Mouse (Mus musculus): ENCODE data around the gene Lrrc36. TPM values are rescaled to one million over a fixed set of nuclear protein-coding genes. Genes with fewer than 3 reads are reported as not detected.

Lrrc36 gene
- 0.09 and 0.11 TPM in 2 replicates for polyA plus RNA-seq (2015; fragmentation: Nextera tagmentation; extraction: Ambion mirVana)

DNA sequence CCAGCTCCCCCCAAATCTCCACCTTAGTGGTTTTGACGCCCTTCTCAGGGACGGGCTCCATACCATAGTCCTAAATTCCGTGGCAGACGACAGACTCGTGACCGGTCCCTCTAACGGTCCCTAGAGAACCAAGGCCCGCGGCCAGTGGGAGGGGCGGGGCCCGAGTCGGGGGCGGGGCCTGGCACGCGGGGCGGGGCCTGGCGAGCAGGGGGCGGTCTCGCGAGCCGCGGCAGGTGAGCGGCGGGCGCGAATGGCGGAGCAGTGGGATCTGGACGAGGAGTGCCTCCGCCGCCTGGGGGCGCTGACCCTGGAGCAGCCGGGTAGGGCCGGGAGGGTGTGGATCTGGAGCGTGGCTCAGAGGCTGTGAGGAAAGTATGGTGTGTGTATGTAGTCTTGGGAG lies at the start of gene Lrrc36, which contains the start of gene Kctd19:
Gene Lrrc36, plus strand, starts transcription at position 181 of the 400 bp plus-strand sequence.
Gene Kctd19, minus strand, starts transcription at position 112 of the 400 bp plus-strand sequence.
- 1% methylated on average over 34 of the region's 34 CpGs for WGBS (ENCODE audit: insufficient replicate concordance)
- Histone ChIP-seq H3K36me3 (replicated peaks; ENCODE audit: insufficient read depth, low read length) (no peaks in the 10 kb centered on the region), H3K9ac (replicated peaks) (no peak within 1 kb of the TSS), H3K27me3 (ENCODE audit: insufficient read depth, low read length) (peaks cover 20% of the 10 kb centered on the region), H3K4me3 (ENCODE audit: low read depth, low read length) (peak within 1 kb of the TSS; percentile 24), H3K4me1 (ENCODE audit: insufficient read depth) (peaks cover 7% of the 10 kb centered on the region), H3K9me3 (ENCODE audit: low read length) (no peaks in the 10 kb centered on the region), H3K4me2 (ENCODE audit: low read depth, low read length) (peak within 1 kb of the TSS; percentile 67), H3K27ac (ENCODE audit: low read depth) (no peak within 1 kb of the TSS)
- peak; percentile 51 for TF ChIP-seq CTCF (IDR thresholded peaks at IDR 0.05; ENCODE audit: low read depth)
- TF ChIP-seq EP300 (IDR thresholded peaks at IDR 0.05; ENCODE audit: low read depth): no peak
- ATAC-seq (peak; percentile 80), DNase-seq (peak; percentile 74)

GRCm38 (mm10) chr8:105367107-105367506 lies 46.3 kb upstream of the Lrrc36 start:
- no peak for DNase-seq
- no peak overlapping the region for H3K9ac ChIP-seq (replicated peaks)
- H3K27me3 ChIP-seq (ENCODE audit: insufficient read depth, low read length): no peaks in the 10 kb centered on the region
- no peak overlapping the region for H3K27ac ChIP-seq (ENCODE audit: low read depth)
- H3K9me3 ChIP-seq (ENCODE audit: low read length): no peaks in the 10 kb centered on the region
- TF ChIP-seq CTCF (IDR thresholded peaks at IDR 0.05; ENCODE audit: low read depth): peak; percentile 60
- TF ChIP-seq EP300 (IDR thresholded peaks at IDR 0.05; ENCODE audit: low read depth): no peak
- no peaks in the 10 kb centered on the region for H3K4me1 ChIP-seq (ENCODE audit: insufficient read depth)
- H3K4me2 ChIP-seq (ENCODE audit: low read depth, low read length): no peak overlapping the region
- no peak for ATAC-seq
- no peak overlapping the region for H3K4me3 ChIP-seq (ENCODE audit: low read depth, low read length)
- H3K36me3 ChIP-seq (replicated peaks; ENCODE audit: insufficient read depth, low read length): no peaks in the 10 kb centered on the region
- 68% methylated on average over 2 of the region's 2 CpGs for WGBS (ENCODE audit: insufficient replicate concordance)

DNA sequence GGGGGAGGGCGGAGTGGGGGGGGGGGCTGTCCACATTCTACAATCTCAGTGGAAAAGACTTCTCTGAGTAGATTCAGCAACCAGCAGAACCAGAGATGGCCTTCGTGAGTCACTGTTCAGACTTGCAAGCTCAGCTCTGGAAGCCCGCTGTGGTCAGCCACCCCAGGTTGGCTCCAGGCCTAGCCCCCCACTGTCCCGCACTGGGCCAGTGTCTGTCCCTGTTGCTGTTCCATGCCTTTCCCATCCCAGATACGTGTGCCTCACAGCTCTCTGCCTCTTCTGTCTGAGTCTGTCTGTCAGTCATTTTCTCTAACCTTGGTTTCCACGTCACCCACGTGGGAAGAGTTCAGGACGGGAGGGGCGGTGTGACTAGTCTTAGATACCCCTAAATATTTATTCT lies 40.9 kb upstream of the Lrrc36 start:
- DNase-seq: no peak
- no peaks in the 10 kb centered on the region for H3K36me3 ChIP-seq (replicated peaks; ENCODE audit: insufficient read depth, low read length)
- TF ChIP-seq EP300 (IDR thresholded peaks at IDR 0.05; ENCODE audit: low read depth) (no peak), CTCF (IDR thresholded peaks at IDR 0.05; ENCODE audit: low read depth) (no peak)
- no peak overlapping the region for H3K9ac ChIP-seq (replicated peaks)
- H3K27ac ChIP-seq (ENCODE audit: low read depth): no peak overlapping the region
- H3K9me3 ChIP-seq (ENCODE audit: low read length): no peaks in the 10 kb centered on the region
- no peak overlapping the region for H3K4me3 ChIP-seq (ENCODE audit: low read depth, low read length)
- 71% methylated on average over 9 of the region's 9 CpGs for WGBS (ENCODE audit: insufficient replicate concordance)
- no peaks in the 10 kb centered on the region for H3K27me3 ChIP-seq (ENCODE audit: insufficient read depth, low read length)
- ATAC-seq: no peak
- H3K4me2 ChIP-seq (ENCODE audit: low read depth, low read length): no peak overlapping the region
- peaks cover 5% of the 10 kb centered on the region; the same call in 1 of the 2 replicates for H3K4me1 ChIP-seq (ENCODE audit: insufficient read depth)

DNA sequence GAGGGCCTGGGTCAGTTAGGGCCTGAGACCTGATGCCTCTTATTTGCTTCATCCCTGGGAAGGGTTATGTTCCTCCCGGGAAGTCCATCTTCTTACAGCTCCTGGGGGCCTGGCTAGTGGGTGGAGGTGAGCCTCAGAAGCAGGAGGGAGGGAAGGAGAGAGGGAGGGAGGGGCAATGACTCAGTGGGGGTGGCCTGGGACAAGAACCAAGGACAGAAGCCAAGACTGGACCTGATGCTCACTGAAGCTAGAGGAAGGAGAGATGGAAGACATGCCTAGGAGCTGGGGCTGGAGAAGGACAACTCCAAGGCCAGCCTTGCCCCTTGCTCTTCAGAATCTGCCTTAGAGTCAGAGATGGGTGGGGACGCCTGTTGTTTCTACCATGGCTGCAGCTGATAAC lies 40.3 kb upstream of the Lrrc36 start, which contains the start of gene Plekhg4:
Gene Plekhg4, plus strand, starts transcription at position 243 of the 400 bp plus-strand sequence.
- Histone ChIP-seq H3K9me3 (ENCODE audit: low read length) (no peaks in the 10 kb centered on the region), H3K36me3 (replicated peaks; ENCODE audit: insufficient read depth, low read length) (no peaks in the 10 kb centered on the region), H3K27ac (ENCODE audit: low read depth) (no peak within 1 kb of the TSS), H3K27me3 (ENCODE audit: insufficient read depth, low read length) (no peaks in the 10 kb centered on the region), H3K9ac (replicated peaks) (no peak within 1 kb of the TSS), H3K4me2 (ENCODE audit: low read depth, low read length) (no peak within 1 kb of the TSS), H3K4me3 (ENCODE audit: low read depth, low read length) (no peak within 1 kb of the TSS), H3K4me1 (ENCODE audit: insufficient read depth) (peaks cover 5% of the 10 kb centered on the region; the same call in 1 of the 2 replicates)
- 68% methylated on average over 2 of the region's 2 CpGs for WGBS (ENCODE audit: insufficient replicate concordance)
- DNase-seq (no peak), ATAC-seq (no peak)
- no peak for TF ChIP-seq EP300 (IDR thresholded peaks at IDR 0.05; ENCODE audit: low read depth)
- TF ChIP-seq CTCF (IDR thresholded peaks at IDR 0.05; ENCODE audit: low read depth): no peak

DNA sequence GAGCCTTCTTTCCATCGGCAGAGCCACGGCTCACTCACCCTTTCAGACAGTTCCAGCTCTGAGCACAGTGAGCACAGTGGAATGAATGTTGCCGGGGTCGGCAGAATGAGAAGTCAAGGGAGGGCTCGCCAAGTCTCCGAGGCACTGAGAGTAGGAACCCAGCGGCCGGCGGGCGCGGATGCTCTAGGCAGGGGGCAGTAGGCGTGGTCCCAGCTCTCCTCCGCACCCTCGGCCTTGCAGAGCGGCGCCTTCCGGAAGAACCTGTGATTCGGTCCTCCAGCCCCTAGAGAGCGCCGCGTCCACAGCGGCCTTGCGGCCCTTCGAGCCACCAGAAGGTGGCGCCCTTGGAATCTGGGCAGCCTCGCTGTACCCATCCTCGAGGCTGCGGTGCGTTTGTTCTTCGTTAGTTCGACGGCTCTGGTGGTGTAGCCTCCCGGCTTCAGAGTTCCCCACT lies 38.8 kb upstream of the Lrrc36 start:
- Histone ChIP-seq H3K36me3 (replicated peaks; ENCODE audit: insufficient read depth, low read length) (no peaks in the 10 kb centered on the region), H3K4me1 (ENCODE audit: insufficient read depth) (peaks cover 5% of the 10 kb centered on the region; the same call in 1 of the 2 replicates), H3K4me2 (ENCODE audit: low read depth, low read length) (peak overlapping the region; percentile 42), H3K9ac (replicated peaks) (no peak overlapping the region), H3K27me3 (ENCODE audit: insufficient read depth, low read length) (no peaks in the 10 kb centered on the region), H3K9me3 (ENCODE audit: low read length) (no peaks in the 10 kb centered on the region), H3K4me3 (ENCODE audit: low read depth, low read length) (no peak overlapping the region), H3K27ac (ENCODE audit: low read depth) (no peak overlapping the region)
- DNase-seq: peak; percentile 64
- peak; percentile 53 for ATAC-seq
- TF ChIP-seq EP300 (IDR thresholded peaks at IDR 0.05; ENCODE audit: low read depth): no peak
- TF ChIP-seq CTCF (IDR thresholded peaks at IDR 0.05; ENCODE audit: low read depth): peak; percentile 73
- 33% methylated on average over 33 of the region's 33 CpGs for WGBS (ENCODE audit: insufficient replicate concordance)

- no peaks in the 10 kb centered on the region for H3K27me3 ChIP-seq (ENCODE audit: insufficient read depth, low read length)
- no peak overlapping the region for H3K9ac ChIP-seq (replicated peaks)
- no peak overlapping the region for H3K4me3 ChIP-seq (ENCODE audit: low read depth, low read length)
- no peak for TF ChIP-seq CTCF (IDR thresholded peaks at IDR 0.05; ENCODE audit: low read depth)
- TF ChIP-seq EP300 (IDR thresholded peaks at IDR 0.05; ENCODE audit: low read depth): no peak
- no peaks in the 10 kb centered on the region for H3K9me3 ChIP-seq (ENCODE audit: low read length)
- H3K4me2 ChIP-seq (ENCODE audit: low read depth, low read length): no peak overlapping the region
- H3K36me3 ChIP-seq (replicated peaks; ENCODE audit: insufficient read depth, low read length): no peaks in the 10 kb centered on the region
- ATAC-seq (no peak), DNase-seq (peak; percentile 68)
- WGBS (ENCODE audit: insufficient replicate concordance): 67% methylated on average over 19 of the region's 19 CpGs
- peaks cover 5% of the 10 kb centered on the region; the same call in 1 of the 2 replicates for H3K4me1 ChIP-seq (ENCODE audit: insufficient read depth)
- no peak overlapping the region for H3K27ac ChIP-seq (ENCODE audit: low read depth)
Measured at GRCm38 (mm10) chr8:105378673-105379072, 34.7 kb upstream of the Lrrc36 start.

Measured in liver, postnatal 0 days (tissue).